Mouse (Mus musculus) CH12.LX (cell line): ENCODE measurements around the gene Gm42742. TPM values are rescaled to one million over a fixed set of nuclear protein-coding genes. Genes with fewer than 3 reads are reported as not detected.

ENCODE experiments used
- DNase-seq: peaks from one replicate; pipeline ENCODE4 v3.0.0-alpha.2; 2013; ENCODE audit errors: extremely low read depth
- H3K27ac ChIP-seq: 2 replicates; pipeline ENCODE4 v1.5.1; 2012; ENCODE audit warnings: low read depth, mild to moderate bottlenecking, control low read depth, moderate library complexity; ENCODE audit not compliant: insufficient read depth
- H3K27me3 ChIP-seq: replicated peaks from 2 replicates; pipeline ENCODE3; 2012; ENCODE audit warnings: inconsistent platforms
- H3K36me3 ChIP-seq, 2 experiments: replicated peaks in 1 of 2; 2 replicates each; pipeline versions ENCODE3 to v1.6.1; 2012; ENCODE audit warnings: inconsistent platforms in 1 of 2, low read length in 1 of 2, mild to moderate bottlenecking in 1 of 2, mixed read lengths in 1 of 2, moderate library complexity in 1 of 2; ENCODE audit not compliant: control insufficient read depth in 1 of 2, insufficient read depth in 1 of 2
- H3K4me1 ChIP-seq, 2 experiments: 2 replicates each; pipeline ENCODE4 v1.6.1; 2012; ENCODE audit warnings: inconsistent platforms in 1 of 2, moderate library complexity in 1 of 2; ENCODE audit not compliant: insufficient read depth in 2 of 2, control insufficient read depth in 1 of 2
- H3K4me2 ChIP-seq: 2 replicates; pipeline ENCODE4 v1.6.1; 2012; ENCODE audit warnings: low read depth, mild to moderate bottlenecking, control low read depth; ENCODE audit not compliant: poor library complexity, insufficient read depth, severe bottlenecking
- H3K4me3 ChIP-seq, 3 experiments: fragments of 150-350 bp in 1 of 3; sonication (generic) in 1 of 3; replicated peaks in 1 of 3; 2 replicates each; pipeline versions ENCODE3 to v1.5.1; 2011 to 2012; ENCODE audit warnings: low read depth in 2 of 3, low read length in 2 of 3, mild to moderate bottlenecking in 2 of 3, moderate library complexity in 2 of 3, control low read depth in 1 of 3, improper control_type of control experiment in 1 of 3, inconsistent platforms in 1 of 3, mixed read lengths in 1 of 3; ENCODE audit not compliant: poor library complexity in 1 of 3
- H3K79me2 ChIP-seq: replicated peaks from 2 replicates; pipeline ENCODE4 v1.6.1; 2012; ENCODE audit warnings: mild to moderate bottlenecking, moderate library complexity; ENCODE audit not compliant: control insufficient read depth, poor library complexity, insufficient read depth, severe bottlenecking; ENCODE audit errors: extremely low read depth
- H3K9ac ChIP-seq: 2 replicates; pipeline ENCODE4 v1.6.1; 2012; ENCODE audit warnings: low read depth, mild to moderate bottlenecking, control low read depth, moderate library complexity; ENCODE audit not compliant: insufficient read depth
- H3K9me3 ChIP-seq: replicated peaks from 2 replicates; pipeline ENCODE3; 2012; ENCODE audit warnings: low read length, inconsistent platforms, mixed read lengths
- BHLHE40 ChIP-seq: IDR thresholded peaks from 2 replicates; pipeline ENCODE4 v1.6.1; 2011; ENCODE audit warnings: mild to moderate bottlenecking, low read depth, low read length, improper control_type of control experiment
- CHD2 ChIP-seq: IDR thresholded peaks from 2 replicates; pipeline ENCODE4 v1.6.1; 2011; ENCODE audit warnings: low read length, improper control_type of control experiment
- ETS1 ChIP-seq: conservative IDR thresholded peaks from 2 replicates; pipeline ENCODE4 v1.6.1; 2012; ENCODE audit warnings: low read depth, mild to moderate bottlenecking, inconsistent platforms, low read length, improper control_type of control experiment, moderate library complexity
- GABPA ChIP-seq: IDR thresholded peaks from 2 replicates; pipeline ENCODE4 v1.6.1; 2012; ENCODE audit warnings: low read depth, low read length, improper control_type of control experiment, inconsistent platforms; ENCODE audit not compliant: insufficient replicate concordance
- MAZ ChIP-seq: IDR thresholded peaks from 2 replicates; pipeline ENCODE4 v1.6.1; 2012; ENCODE audit warnings: low read depth, mild to moderate bottlenecking, inconsistent platforms, low read length, improper control_type of control experiment, moderate library complexity
- MXI1 ChIP-seq: IDR thresholded peaks from 2 replicates; pipeline ENCODE4 v1.6.1; 2011; ENCODE audit warnings: mild to moderate bottlenecking, low read depth, low read length, improper control_type of control experiment
- MYC ChIP-seq: IDR thresholded peaks from 2 replicates; pipeline ENCODE4 v1.6.1; 2011; ENCODE audit warnings: low read depth, mild to moderate bottlenecking, improper control_type of control experiment, low read length
- NELFE ChIP-seq: IDR thresholded peaks from 2 replicates; pipeline ENCODE4 v1.6.1; 2011; ENCODE audit warnings: low read depth, low read length, improper control_type of control experiment
- NRF1 ChIP-seq: IDR thresholded peaks from 2 replicates; pipeline ENCODE4 v1.6.1; 2014; ENCODE audit warnings: low read depth, mild to moderate bottlenecking, inconsistent platforms, low read length, improper control_type of control experiment, moderate library complexity
- POLR2A ChIP-seq: IDR thresholded peaks from 2 replicates; pipeline ENCODE4 v1.6.1; 2011; ENCODE audit warnings: low read depth, mild to moderate bottlenecking, improper control_type of control experiment, low read length
- SIN3A ChIP-seq: IDR thresholded peaks from 2 replicates; pipeline ENCODE4 v1.6.1; 2012; ENCODE audit warnings: low read length, improper control_type of control experiment, inconsistent platforms
- TCF12 ChIP-seq: IDR thresholded peaks from 2 replicates; pipeline ENCODE4 v1.6.1; 2014; ENCODE audit warnings: low read depth, mild to moderate bottlenecking, inconsistent platforms, low read length, improper control_type of control experiment
- UBTF ChIP-seq: IDR thresholded peaks from 2 replicates; pipeline ENCODE4 v1.6.1; 2012; ENCODE audit warnings: low read depth, mild to moderate bottlenecking, inconsistent platforms, low read length, improper control_type of control experiment, moderate library complexity
- USF2 ChIP-seq: conservative IDR thresholded peaks from 2 replicates; pipeline ENCODE4 v1.6.1; 2011; ENCODE audit warnings: low read depth, low read length, improper control_type of control experiment
- ZC3H11A ChIP-seq: IDR thresholded peaks from 2 replicates; pipeline ENCODE4 v1.6.1; 2012; ENCODE audit warnings: low read depth, mild to moderate bottlenecking, inconsistent platforms, low read length, improper control_type of control experiment
- ZMIZ1 ChIP-seq: IDR thresholded peaks from 2 replicates; pipeline ENCODE4 v1.6.1; 2012; ENCODE audit warnings: low read depth, mild to moderate bottlenecking, inconsistent platforms, low read length, improper control_type of control experiment
- dilution Hi-C: fragments of 300-500 bp; cut with MboI; formaldehyde crosslinking; loops from 2 replicates; pipeline ENCODE4 v1.14.3; 2020; ENCODE audit warnings: low sequenced_read_pairs; ENCODE audit not compliant: extremely low pct_unique_long_range_greater_than_20kb, extremely low pct_ligation_motif_present
- in situ Hi-C: fragments of 300-500 bp; cut with MboI; formaldehyde crosslinking; loops from 3 replicates; pipeline ENCODE4 v1.14.3; 2019; ENCODE audit warnings: low sequenced_read_pairs, low pct_ligation_motif_present, low pct_unique_long_range_greater_than_20kb, mixed read lengths
- polyA plus RNA-seq: library from polyadenylated mRNA; unstranded; fragments of >175 nt; gene quantifications from 2 replicates; pipeline ENCODE4 v1.2.1, GENCODE M21; 2012; ENCODE audit warnings: low read depth; ENCODE audit not compliant: insufficient read length
- total RNA-seq, 2 experiments: library from RNA; depleted of rRNA; stranded (reverse); fragments of 300-350 nt in 1 of 2; fragments of >200 nt in 1 of 2; gene quantifications; 2 replicates each; pipeline ENCODE4 v1.2.3; 2012 to 2014

The Gm42742 gene
- total and polyA plus RNA-seq, 3 experiments: 6.1 to 45.1 (median 16.0) TPM

GRCm38 (mm10) chr7:127026616-127026983, 5.7 kb upstream of the Gm42742 start:
- DNase-seq: no peak
- dilution Hi-C loops: no loop called here
- H3K36me3 ChIP-seq: peaks cover 43 to 74% of the 10 kb centered on the region in 2 experiments

GRCm38 (mm10) chr7:127026161-127026600, 5.3 kb upstream of the Gm42742 start:
- Histone ChIP-seq H3K4me1 (peaks cover 17 to 40% of the 10 kb centered on the region in 2 experiments), H3K4me2 (peak overlapping the region; percentile 45; the same call in 1 of the 2 replicates)

More at GRCm38 (mm10) chr7:127026616-127026983, 5.7 kb upstream of the Gm42742 start:
- in situ Hi-C loops: no loop called here
- Histone ChIP-seq H3K9me3 (no peaks in the 10 kb centered on the region), H3K27me3 (no peaks in the 10 kb centered on the region), H3K79me2 (peaks cover 22% of the 10 kb centered on the region), H3K4me2 (no peak overlapping the region), H3K9ac (peak overlapping the region; percentile 99), H3K4me1 (peaks cover 17 to 35% of the 10 kb centered on the region in 2 experiments), H3K4me3 (peak overlapping the region in 2 of 3 experiments; percentile 76 to 78), H3K27ac (peak overlapping the region; percentile 93; the same call in 1 of the 2 replicates)
- TF ChIP-seq GABPA: no peak
- TF ChIP-seq NRF1: peak; percentile 42

GRCm38 (mm10) chr7:127025556-127026160, 4.8 kb upstream of the Gm42742 start:
- peak overlapping the region; percentile 67 to 78 (median 76) for H3K4me3 ChIP-seq
- H3K9ac ChIP-seq: peak overlapping the region; percentile 99
- H3K9me3 ChIP-seq: no peaks in the 10 kb centered on the region
- peak; percentile 52; the same call in 1 of the 2 replicates for TF ChIP-seq UBTF
- no peak for TF ChIP-seq CHD2
- TF ChIP-seq ZMIZ1: peak; percentile 33; the same call in 1 of the 2 replicates
- TF ChIP-seq ZC3H11A: no peak
- TF ChIP-seq ETS1: no peak
- no peaks in the 10 kb centered on the region for H3K27me3 ChIP-seq
- H3K4me2 ChIP-seq: peak overlapping the region; percentile 52
- in situ Hi-C loops (no loop called here), dilution Hi-C loops (no loop called here)
- no peak for DNase-seq
- peaks cover 34 to 73% of the 10 kb centered on the region in 2 experiments for H3K36me3 ChIP-seq
- peaks cover 22% of the 10 kb centered on the region for H3K79me2 ChIP-seq
- peak overlapping the region; percentile 57 for H3K27ac ChIP-seq
- H3K4me1 ChIP-seq: peaks cover 17 to 44% of the 10 kb centered on the region in 2 experiments

More at GRCm38 (mm10) chr7:127026161-127026600, 5.3 kb upstream of the Gm42742 start:
- dilution Hi-C loops (no loop called here), in situ Hi-C loops (no loop called here)
- Histone ChIP-seq H3K9ac (peak overlapping the region; percentile 99), H3K9me3 (no peaks in the 10 kb centered on the region), H3K27me3 (no peaks in the 10 kb centered on the region), H3K36me3 (peaks cover 39 to 74% of the 10 kb centered on the region in 2 experiments)
- no peak for TF ChIP-seq USF2
- peak; percentile 63; the same call in 1 of the 2 replicates for TF ChIP-seq POLR2A
- TF ChIP-seq MAZ: peak; percentile 76; the same call in 1 of the 2 replicates
- TF ChIP-seq TCF12: peak; percentile 59; the same call in 1 of the 2 replicates
- TF ChIP-seq NELFE: 0 out of 2 replicates have a peak, but pooled peaks have one; percentile 22
- peak; percentile 36; the same call in 1 of the 2 replicates for TF ChIP-seq SIN3A
- TF ChIP-seq BHLHE40: peak; percentile 28; the same call in 1 of the 2 replicates
- peak; percentile 72; the same call in 1 of the 2 replicates for TF ChIP-seq MXI1
- TF ChIP-seq ZMIZ1: 0 out of 2 replicates have a peak, but pooled peaks have one; percentile 14
- TF ChIP-seq MYC: no peak
- TF ChIP-seq, all 38 proteins: peak for 8
- peak; percentile 64 for DNase-seq
- Histone ChIP-seq H3K27ac (peak overlapping the region; percentile 44), H3K4me3 (peak overlapping the region; percentile 67 to 78 (median 76)), H3K79me2 (peaks cover 22% of the 10 kb centered on the region)
